Mouse (Mus musculus): Measurements from ENCODE around the gene BC067074. TPM values are rescaled to one million over a fixed set of nuclear protein-coding genes. Genes with fewer than 3 reads are reported as not detected.

BC067074 gene
- polyA plus RNA-seq, 1 experiment, result 0.34 TPM

DNA sequence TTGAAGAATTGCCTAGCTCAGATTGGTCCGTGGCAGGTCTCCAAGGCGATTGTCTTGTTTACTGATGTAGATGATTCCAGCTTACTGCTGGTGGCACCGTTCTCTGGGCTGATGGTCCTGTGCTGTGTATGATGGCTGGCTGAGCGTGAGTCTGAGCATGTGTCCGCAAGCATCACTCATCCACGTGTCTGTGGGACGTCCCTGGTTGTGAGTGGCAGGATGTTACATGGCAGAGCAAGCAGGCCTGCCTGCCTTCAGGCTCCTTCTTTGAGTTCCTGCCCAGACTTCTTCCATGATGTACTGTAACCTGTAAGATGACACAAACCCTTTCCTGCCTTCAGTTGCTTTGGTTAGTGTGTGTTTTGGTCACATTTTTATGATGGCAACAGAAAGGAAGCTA, 5.8 kb upstream of the BC067074 start:
- no peak overlapping the region for H3K4me3 ChIP-seq (ENCODE audit: insufficient read depth, poor library complexity, severe bottlenecking)
- no peaks in the 10 kb centered on the region for H3K36me3 ChIP-seq (ENCODE audit: control insufficient read depth, insufficient read depth)
- no peak for TF ChIP-seq MYOG (IDR thresholded peaks at IDR 0.05; ENCODE audit: control insufficient read depth, extremely low read depth, insufficient read length)
- no peak for TF ChIP-seq MYOD1 (IDR thresholded peaks at IDR 0.05; ENCODE audit: control insufficient read depth, insufficient read length, low read depth)
- TF ChIP-seq MAX (IDR thresholded peaks at IDR 0.05), result no peak
- no peak for TF ChIP-seq CEBPB (IDR thresholded peaks at IDR 0.05; ENCODE audit: low read depth)
- TF ChIP-seq USF1 (IDR thresholded peaks at IDR 0.05; ENCODE audit: low read depth), result no peak
- no peak for TF ChIP-seq CTCF (IDR thresholded peaks at IDR 0.05; ENCODE audit: control insufficient read depth, insufficient read depth, insufficient read length)
- TF ChIP-seq FOSL1 (IDR thresholded peaks at IDR 0.05; ENCODE audit: insufficient read depth, low read length, poor library complexity, severe bottlenecking), result no peak
- H3K79me3 ChIP-seq (ENCODE audit: low read depth), result no peaks in the 10 kb centered on the region
- no peak overlapping the region for H3ac ChIP-seq (ENCODE audit: control insufficient read depth, insufficient read length, low read depth)
- no peaks in the 10 kb centered on the region for H3K27me3 ChIP-seq (ENCODE audit: control insufficient read depth, insufficient read depth, insufficient read length)
- H3K79me2 ChIP-seq (ENCODE audit: control insufficient read depth, insufficient read depth), result no peaks in the 10 kb centered on the region

DNA sequence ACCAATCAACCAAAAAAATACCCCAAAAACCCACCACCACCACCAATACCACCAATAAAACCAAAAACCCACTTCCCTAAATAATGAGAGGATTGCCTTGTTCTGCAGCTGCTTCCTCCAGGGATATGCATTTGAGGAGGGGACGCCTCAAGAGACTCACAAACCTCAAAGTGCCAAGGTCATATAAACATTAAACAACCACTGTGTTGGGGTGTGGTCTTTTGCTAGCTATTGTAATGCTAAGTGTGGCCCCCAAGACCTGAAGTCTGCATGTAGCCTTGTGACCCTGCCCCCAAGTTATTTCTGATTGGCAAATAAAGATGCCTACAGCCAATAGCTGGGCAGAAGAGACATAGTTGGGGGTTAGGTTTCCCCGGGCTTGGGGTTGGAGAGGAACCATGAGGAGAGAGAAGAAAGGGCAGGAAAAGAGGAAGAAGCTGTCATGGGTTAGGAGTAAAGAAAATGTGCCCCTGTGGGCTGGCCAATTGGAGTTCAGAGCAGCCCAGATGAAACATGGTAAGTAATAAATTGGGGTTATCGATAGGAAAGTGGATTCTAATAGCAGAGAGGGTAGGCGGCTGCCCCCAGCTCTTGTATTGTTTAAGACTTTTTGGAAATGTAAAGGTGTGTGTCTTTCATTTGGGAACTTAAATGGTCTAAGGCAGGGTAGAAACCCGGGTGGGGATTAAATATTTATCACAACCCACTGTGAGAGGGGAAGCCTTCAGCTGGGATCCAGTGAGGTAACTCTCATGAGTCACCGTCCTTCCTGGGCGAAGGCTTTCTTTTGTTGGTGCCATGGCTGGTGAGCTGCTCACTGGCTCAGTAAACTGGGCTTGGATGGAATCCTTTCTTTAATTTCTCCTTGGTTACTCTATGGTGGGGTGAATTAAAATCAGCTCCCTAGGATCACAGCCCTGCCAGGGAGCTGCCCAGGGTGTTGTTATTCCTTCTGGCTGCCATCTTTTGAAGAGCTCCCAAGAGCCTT, 4.5 kb upstream of the BC067074 start:
- H3K36me3 ChIP-seq (ENCODE audit: control insufficient read depth, insufficient read depth), result no peaks in the 10 kb centered on the region
- TF ChIP-seq FOSL1 (IDR thresholded peaks at IDR 0.05; ENCODE audit: insufficient read depth, low read length, poor library complexity, severe bottlenecking) (no peak), MYOD1 (IDR thresholded peaks at IDR 0.05; ENCODE audit: control insufficient read depth, insufficient read length, low read depth) (no peak), CEBPB (IDR thresholded peaks at IDR 0.05; ENCODE audit: low read depth) (no peak), MAX (IDR thresholded peaks at IDR 0.05) (no peak), MYOG (IDR thresholded peaks at IDR 0.05; ENCODE audit: control insufficient read depth, extremely low read depth, insufficient read length) (no peak), USF1 (IDR thresholded peaks at IDR 0.05; ENCODE audit: low read depth) (no peak), CTCF (IDR thresholded peaks at IDR 0.05; ENCODE audit: control insufficient read depth, insufficient read depth, insufficient read length) (no peak)
- H3K79me2 ChIP-seq (ENCODE audit: control insufficient read depth, insufficient read depth), result no peaks in the 10 kb centered on the region
- H3K27me3 ChIP-seq (ENCODE audit: control insufficient read depth, insufficient read depth, insufficient read length), result no peaks in the 10 kb centered on the region
- H3ac ChIP-seq (ENCODE audit: control insufficient read depth, insufficient read length, low read depth), result no peak overlapping the region
- no peaks in the 10 kb centered on the region for H3K79me3 ChIP-seq (ENCODE audit: low read depth)
- no peak overlapping the region for H3K4me3 ChIP-seq (ENCODE audit: insufficient read depth, poor library complexity, severe bottlenecking)

DNA sequence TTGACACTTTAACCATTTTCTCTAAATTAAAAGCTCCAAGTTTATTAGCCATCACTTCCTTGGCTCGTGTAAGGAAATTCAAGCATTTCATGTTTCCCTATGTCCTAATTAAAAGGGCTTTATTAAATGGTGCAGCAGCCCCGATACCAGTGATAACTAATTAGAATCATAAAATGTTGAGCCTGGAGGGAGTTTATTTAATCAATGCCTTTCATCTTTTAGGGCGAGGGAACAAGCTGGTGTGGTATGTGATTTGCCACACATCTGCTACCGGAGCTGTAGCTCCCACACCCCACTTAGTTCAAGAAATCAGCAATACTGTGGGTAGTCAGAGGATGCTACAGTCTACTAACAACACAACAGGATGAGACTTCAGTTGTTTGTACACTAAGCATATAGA, 3.2 kb upstream of the BC067074 start:
- no peak overlapping the region for H3ac ChIP-seq (ENCODE audit: control insufficient read depth, insufficient read length, low read depth)
- H3K27me3 ChIP-seq (ENCODE audit: control insufficient read depth, insufficient read depth, insufficient read length), result no peaks in the 10 kb centered on the region
- H3K4me3 ChIP-seq (ENCODE audit: insufficient read depth, poor library complexity, severe bottlenecking), result no peak overlapping the region
- no peaks in the 10 kb centered on the region for H3K79me2 ChIP-seq (ENCODE audit: control insufficient read depth, insufficient read depth)
- TF ChIP-seq CEBPB (IDR thresholded peaks at IDR 0.05; ENCODE audit: low read depth) (no peak), MAX (IDR thresholded peaks at IDR 0.05) (no peak), USF1 (IDR thresholded peaks at IDR 0.05; ENCODE audit: low read depth) (no peak), FOSL1 (IDR thresholded peaks at IDR 0.05; ENCODE audit: insufficient read depth, low read length, poor library complexity, severe bottlenecking) (no peak), CTCF (IDR thresholded peaks at IDR 0.05; ENCODE audit: control insufficient read depth, insufficient read depth, insufficient read length) (no peak), MYOG (IDR thresholded peaks at IDR 0.05; ENCODE audit: control insufficient read depth, extremely low read depth, insufficient read length) (no peak), MYOD1 (IDR thresholded peaks at IDR 0.05; ENCODE audit: control insufficient read depth, insufficient read length, low read depth) (no peak)
- no peaks in the 10 kb centered on the region for H3K79me3 ChIP-seq (ENCODE audit: low read depth)
- no peaks in the 10 kb centered on the region for H3K36me3 ChIP-seq (ENCODE audit: control insufficient read depth, insufficient read depth)

DNA sequence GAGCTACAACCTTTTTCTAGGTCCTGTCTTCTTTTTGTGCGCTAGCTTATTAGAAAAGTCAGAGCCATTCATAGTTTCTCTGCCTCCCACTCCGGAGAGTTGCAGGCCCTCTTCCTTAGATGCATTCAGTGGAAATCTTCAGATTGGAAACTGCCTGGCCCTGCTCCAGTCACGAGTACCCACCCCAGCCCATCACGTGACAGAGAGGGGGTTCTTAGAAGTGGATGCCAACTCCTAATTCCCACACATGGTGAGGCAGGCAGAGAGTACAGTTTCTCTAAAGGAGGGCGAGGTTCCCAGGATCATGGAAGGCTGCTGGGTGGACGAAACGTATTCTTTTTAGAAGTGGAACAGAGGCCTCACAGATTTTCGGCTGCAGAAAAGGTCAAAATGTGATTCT, 958 bp upstream of the BC067074 start:
- Histone ChIP-seq H3K79me3 (ENCODE audit: low read depth) (no peaks in the 10 kb centered on the region), H3K79me2 (ENCODE audit: control insufficient read depth, insufficient read depth) (no peaks in the 10 kb centered on the region), H3K4me3 (ENCODE audit: insufficient read depth, poor library complexity, severe bottlenecking) (no peak overlapping the region), H3K27me3 (ENCODE audit: control insufficient read depth, insufficient read depth, insufficient read length) (no peaks in the 10 kb centered on the region), H3ac (ENCODE audit: control insufficient read depth, insufficient read length, low read depth) (no peak overlapping the region), H3K36me3 (ENCODE audit: control insufficient read depth, insufficient read depth) (no peaks in the 10 kb centered on the region)
- TF ChIP-seq USF1 (IDR thresholded peaks at IDR 0.05; ENCODE audit: low read depth) (no peak), FOSL1 (IDR thresholded peaks at IDR 0.05; ENCODE audit: insufficient read depth, low read length, poor library complexity, severe bottlenecking) (no peak), CEBPB (IDR thresholded peaks at IDR 0.05; ENCODE audit: low read depth) (no peak), MAX (IDR thresholded peaks at IDR 0.05) (no peak), MYOD1 (IDR thresholded peaks at IDR 0.05; ENCODE audit: control insufficient read depth, insufficient read length, low read depth) (no peak), CTCF (IDR thresholded peaks at IDR 0.05; ENCODE audit: control insufficient read depth, insufficient read depth, insufficient read length) (no peak), MYOG (IDR thresholded peaks at IDR 0.05; ENCODE audit: control insufficient read depth, extremely low read depth, insufficient read length) (no peak)

DNA sequence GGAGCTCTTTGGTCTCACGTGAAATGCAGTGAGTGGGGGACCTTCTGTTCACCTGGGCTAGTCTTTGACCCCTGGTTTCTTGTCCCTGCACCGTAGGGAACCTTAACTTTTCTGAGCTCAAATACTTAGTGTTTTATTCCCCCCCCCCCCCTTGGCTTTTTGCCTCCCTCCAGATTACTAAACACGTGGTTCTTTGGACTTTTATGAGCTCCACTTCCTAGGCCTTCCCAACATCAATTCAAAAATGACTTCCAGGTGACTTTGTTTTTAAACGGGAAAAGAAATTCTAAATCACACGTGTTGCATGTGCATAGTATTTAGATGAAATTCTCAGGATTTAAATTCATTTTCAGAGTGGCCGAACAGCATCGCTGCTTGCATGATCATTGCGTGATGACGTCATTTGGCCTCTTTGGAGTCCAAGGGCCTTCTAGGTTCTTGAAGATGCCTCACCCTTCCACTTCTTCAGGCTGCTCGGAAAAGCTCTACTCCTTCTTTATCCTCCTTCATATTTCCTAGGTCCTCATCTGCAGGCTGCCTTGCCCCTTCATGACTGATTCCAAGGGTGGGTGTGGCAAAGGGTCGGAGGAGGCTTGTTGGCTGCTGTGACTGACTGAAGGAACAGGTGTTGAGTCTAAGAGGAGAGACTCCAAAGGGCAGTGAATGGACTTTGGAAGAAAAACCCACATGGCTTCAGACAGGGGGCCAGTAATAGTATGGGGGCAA, 911 bp downstream of the BC067074 start:
- no peak overlapping the region for H3ac ChIP-seq (ENCODE audit: control insufficient read depth, insufficient read length, low read depth)
- H3K36me3 ChIP-seq (ENCODE audit: control insufficient read depth, insufficient read depth), result no peaks in the 10 kb centered on the region
- no peak for TF ChIP-seq CTCF (IDR thresholded peaks at IDR 0.05; ENCODE audit: control insufficient read depth, insufficient read depth, insufficient read length)
- TF ChIP-seq MYOG (IDR thresholded peaks at IDR 0.05; ENCODE audit: control insufficient read depth, extremely low read depth, insufficient read length), result no peak
- TF ChIP-seq MAX (IDR thresholded peaks at IDR 0.05), result no peak
- TF ChIP-seq MYOD1 (IDR thresholded peaks at IDR 0.05; ENCODE audit: control insufficient read depth, insufficient read length, low read depth), result no peak
- TF ChIP-seq FOSL1 (IDR thresholded peaks at IDR 0.05; ENCODE audit: insufficient read depth, low read length, poor library complexity, severe bottlenecking), result no peak
- no peak for TF ChIP-seq USF1 (IDR thresholded peaks at IDR 0.05; ENCODE audit: low read depth)
- TF ChIP-seq CEBPB (IDR thresholded peaks at IDR 0.05; ENCODE audit: low read depth), result no peak
- H3K79me3 ChIP-seq (ENCODE audit: low read depth), result no peaks in the 10 kb centered on the region
- H3K27me3 ChIP-seq (ENCODE audit: control insufficient read depth, insufficient read depth, insufficient read length), result no peaks in the 10 kb centered on the region
- no peaks in the 10 kb centered on the region for H3K79me2 ChIP-seq (ENCODE audit: control insufficient read depth, insufficient read depth)
- H3K4me3 ChIP-seq (ENCODE audit: insufficient read depth, poor library complexity, severe bottlenecking), result no peak overlapping the region
